Mouse (Mus musculus): ENCODE results near the gene Gdf7. TPM values are rescaled to one million over a fixed set of nuclear protein-coding genes. Genes with fewer than 3 reads are reported as not detected.
A peak's percentile ranks its signal among the peaks of the same experiment; 100 is the strongest.

The Gdf7 gene
- polyA plus RNA-seq (2012; ENCODE audit: insufficient read depth, low replicate concordance) = not detected in 2 replicates

- H3K4me1 ChIP-seq = peaks cover 70% of the 10 kb centered on the region
- H3K4me3 ChIP-seq (replicated peaks) = peak within 1 kb of the TSS; percentile 85
- H3K36me3 ChIP-seq (replicated peaks; ENCODE audit: low read length) = no peaks in the 10 kb centered on the region
- H3K27me3 ChIP-seq (replicated peaks) = peaks cover 93% of the 10 kb centered on the region
- no peaks in the 10 kb centered on the region; the same call in 1 of the 2 replicates for H3K9me3 ChIP-seq
- no peak for TF ChIP-seq FLI1 (IDR thresholded peaks at IDR 0.05; ENCODE audit: low read length)
- no peak for TF ChIP-seq GATA1 (IDR thresholded peaks at IDR 0.05; ENCODE audit: borderline replicate concordance, low read length)
Measured at GRCm38 (mm10) chr12:8301841-8302431, at the start of gene Gdf7. Gene Gdf7, minus strand, starts transcription at chr12:8301954.

- Histone ChIP-seq H3K36me3 (replicated peaks; ENCODE audit: low read length) (peaks cover 23% of the 10 kb centered on the region), H3K4me1 (peaks cover 65% of the 10 kb centered on the region), H3K4me3 (replicated peaks) (peak overlapping the region; percentile 62), H3K9me3 (peaks cover 6% of the 10 kb centered on the region; the same call in 1 of the 2 replicates), H3K27me3 (replicated peaks) (no peaks in the 10 kb centered on the region)
- TF ChIP-seq FLI1 (IDR thresholded peaks at IDR 0.05; ENCODE audit: low read length) (peak; percentile 58; the same call in 1 of the 2 replicates), GATA1 (IDR thresholded peaks at IDR 0.05; ENCODE audit: borderline replicate concordance, low read length) (no peak)
Measured at GRCm38 (mm10) chr12:8351025-8351903, 49.5 kb upstream of the Gdf7 start.

DNA sequence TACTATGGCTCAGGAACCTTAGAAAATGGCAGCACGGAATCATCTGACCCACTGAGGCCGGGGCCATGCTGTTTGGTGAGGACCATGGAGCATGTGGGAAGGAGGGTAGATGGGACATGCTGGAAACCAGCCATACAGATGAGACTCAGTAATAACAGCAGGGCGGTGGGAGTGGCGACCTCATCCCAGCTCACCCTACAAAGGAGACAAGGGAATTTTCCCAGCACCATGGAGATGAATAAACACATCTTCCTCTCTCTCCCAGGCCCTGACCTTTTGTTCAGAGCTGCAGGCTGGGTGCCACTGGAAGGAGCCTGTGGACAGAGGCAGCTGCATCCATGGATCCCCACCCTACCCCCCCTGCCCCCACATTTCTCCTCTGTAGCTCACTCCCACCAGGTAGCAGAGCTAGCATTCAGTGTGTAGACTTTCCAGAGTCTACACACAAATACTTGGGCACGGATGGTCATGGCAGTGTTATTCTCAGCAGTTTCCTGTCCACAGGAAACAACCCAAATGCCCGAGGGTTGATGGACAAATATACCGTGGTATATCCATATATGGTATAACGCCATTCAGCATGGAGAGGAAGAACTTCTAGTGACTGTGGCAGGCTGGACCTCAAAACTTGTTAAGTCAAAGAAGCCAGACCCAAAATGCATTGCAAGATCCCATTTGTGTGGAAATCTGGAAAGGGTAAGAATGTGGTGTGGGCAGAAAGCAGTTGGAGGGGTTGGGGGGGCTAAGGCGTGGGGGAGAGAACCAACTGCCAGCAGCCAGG is 47.2 kb upstream of the Gdf7 start:
- TF ChIP-seq GATA1 (IDR thresholded peaks at IDR 0.05; ENCODE audit: borderline replicate concordance, low read length) (no peak), FLI1 (IDR thresholded peaks at IDR 0.05; ENCODE audit: low read length) (no peak)
- H3K4me1 ChIP-seq = peaks cover 89% of the 10 kb centered on the region
- no peaks in the 10 kb centered on the region for H3K27me3 ChIP-seq (replicated peaks)
- H3K36me3 ChIP-seq (replicated peaks; ENCODE audit: low read length) = peaks cover 15% of the 10 kb centered on the region
- peak overlapping the region; percentile 71 for H3K4me3 ChIP-seq (replicated peaks)
- no peaks in the 10 kb centered on the region for H3K9me3 ChIP-seq

DNA sequence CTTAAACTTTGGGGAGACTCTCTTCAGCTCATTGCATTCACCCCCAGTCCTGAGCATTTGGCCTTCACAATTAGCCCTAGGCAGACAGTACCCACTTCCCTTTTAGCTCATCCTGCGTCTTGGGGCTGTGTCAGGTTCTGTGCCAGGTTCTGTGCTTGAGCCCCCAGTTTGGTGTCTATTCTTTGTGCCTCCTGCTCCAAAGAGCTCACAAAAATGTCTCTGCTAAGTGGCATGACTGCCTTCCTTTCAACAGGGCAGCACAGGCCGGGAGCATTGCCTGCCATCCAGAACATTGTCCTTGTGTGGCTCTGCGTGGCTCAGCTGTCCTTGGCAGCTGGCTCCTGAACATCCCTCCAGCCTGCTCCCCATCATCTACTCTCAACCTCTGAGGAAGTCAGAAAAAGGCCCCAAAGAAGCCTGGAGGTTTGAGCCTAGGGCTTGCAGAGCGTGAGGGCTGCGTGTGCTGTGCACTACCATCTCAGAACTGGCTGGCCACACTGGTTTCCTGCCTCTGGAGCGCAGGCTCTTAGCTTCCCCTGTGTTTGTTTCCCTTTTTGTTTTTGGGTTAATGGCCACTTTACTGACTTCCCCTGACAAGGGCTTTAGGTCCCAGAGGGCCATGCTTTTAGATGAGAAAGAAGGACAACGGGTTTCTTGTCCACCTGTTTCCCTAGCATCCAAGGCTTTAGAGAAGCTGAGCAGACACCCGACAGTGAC is 46.1 kb upstream of the Gdf7 start:
- peaks cover 94% of the 10 kb centered on the region for H3K4me1 ChIP-seq
- peaks cover 13% of the 10 kb centered on the region for H3K36me3 ChIP-seq (replicated peaks; ENCODE audit: low read length)
- no peak for TF ChIP-seq GATA1 (IDR thresholded peaks at IDR 0.05; ENCODE audit: borderline replicate concordance, low read length)
- no peak for TF ChIP-seq FLI1 (IDR thresholded peaks at IDR 0.05; ENCODE audit: low read length)
- no peaks in the 10 kb centered on the region for H3K27me3 ChIP-seq (replicated peaks)
- no peaks in the 10 kb centered on the region for H3K9me3 ChIP-seq
- H3K4me3 ChIP-seq (replicated peaks) = peak overlapping the region; percentile 83

- Histone ChIP-seq H3K9me3 (no peaks in the 10 kb centered on the region), H3K36me3 (replicated peaks; ENCODE audit: low read length) (peaks cover 37% of the 10 kb centered on the region), H3K27me3 (replicated peaks) (no peaks in the 10 kb centered on the region), H3K4me3 (replicated peaks) (peak overlapping the region; percentile 90), H3K4me1 (peaks cover 100% of the 10 kb centered on the region)
- no peak for TF ChIP-seq FLI1 (IDR thresholded peaks at IDR 0.05; ENCODE audit: low read length)
- TF ChIP-seq GATA1 (IDR thresholded peaks at IDR 0.05; ENCODE audit: borderline replicate concordance, low read length) = no peak
Measured at GRCm38 (mm10) chr12:8345539-8345938, 43.8 kb upstream of the Gdf7 start.

DNA sequence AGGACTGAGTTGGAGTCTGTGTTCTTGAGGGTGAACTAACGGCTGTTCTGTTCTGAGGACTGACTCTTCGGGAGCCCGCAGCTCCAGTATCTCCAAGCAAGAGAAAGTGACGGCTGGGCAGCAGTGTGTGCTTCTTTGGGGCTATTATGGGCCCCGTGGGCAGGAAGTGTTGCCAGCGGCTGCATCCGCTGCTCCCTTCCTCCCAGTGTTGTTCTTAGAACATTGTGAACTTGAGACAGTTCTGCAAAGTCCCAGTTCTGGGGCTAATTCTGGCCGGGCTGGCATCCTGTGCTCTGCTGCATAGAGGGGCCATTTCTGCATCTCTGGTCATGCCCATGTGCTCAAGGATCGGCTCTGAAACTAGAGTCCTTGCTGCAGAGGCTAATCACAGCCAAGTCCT is 43.1 kb upstream of the Gdf7 start:
- Histone ChIP-seq H3K4me1 (peaks cover 100% of the 10 kb centered on the region), H3K4me3 (replicated peaks) (peak overlapping the region; percentile 90), H3K36me3 (replicated peaks; ENCODE audit: low read length) (peaks cover 43% of the 10 kb centered on the region), H3K27me3 (replicated peaks) (no peaks in the 10 kb centered on the region), H3K9me3 (no peaks in the 10 kb centered on the region)
- no peak for TF ChIP-seq GATA1 (IDR thresholded peaks at IDR 0.05; ENCODE audit: borderline replicate concordance, low read length)
- peak; percentile 89 for TF ChIP-seq FLI1 (IDR thresholded peaks at IDR 0.05; ENCODE audit: low read length)

- TF ChIP-seq FLI1 (IDR thresholded peaks at IDR 0.05; ENCODE audit: low read length) (no peak), GATA1 (IDR thresholded peaks at IDR 0.05; ENCODE audit: borderline replicate concordance, low read length) (no peak)
- Histone ChIP-seq H3K27me3 (replicated peaks) (no peaks in the 10 kb centered on the region), H3K9me3 (no peaks in the 10 kb centered on the region), H3K36me3 (replicated peaks; ENCODE audit: low read length) (peaks cover 55% of the 10 kb centered on the region), H3K4me3 (replicated peaks) (no peak overlapping the region), H3K4me1 (peaks cover 100% of the 10 kb centered on the region)
Measured at GRCm38 (mm10) chr12:8343381-8343780, 41.6 kb upstream of the Gdf7 start.

GRCm38 (mm10) chr12:8341008-8341407 is 39.3 kb upstream of the Gdf7 start:
- TF ChIP-seq GATA1 (IDR thresholded peaks at IDR 0.05; ENCODE audit: borderline replicate concordance, low read length) = no peak
- TF ChIP-seq FLI1 (IDR thresholded peaks at IDR 0.05; ENCODE audit: low read length) = no peak
- Histone ChIP-seq H3K27me3 (replicated peaks) (no peaks in the 10 kb centered on the region), H3K4me3 (replicated peaks) (no peak overlapping the region), H3K9me3 (no peaks in the 10 kb centered on the region), H3K4me1 (peaks cover 100% of the 10 kb centered on the region), H3K36me3 (replicated peaks; ENCODE audit: low read length) (peaks cover 74% of the 10 kb centered on the region)

Measured in megakaryocyte, embryonic 14.5 days (primary cell).